Mouse (Mus musculus): ENCODE measurements around the gene Ndufaf3.

GRCm38 (mm10) chr9:108568511-108568921 lies 1.3 kb upstream of the Ndufaf3 start:
- no peak for TF ChIP-seq POLR2A (IDR thresholded peaks at IDR 0.05; ENCODE audit: borderline replicate concordance, extremely low read depth, insufficient read depth, insufficient read length, poor library complexity, severe bottlenecking)
- TF ChIP-seq CTCF (IDR thresholded peaks at IDR 0.05; ENCODE audit: borderline replicate concordance, extremely low read depth, insufficient read depth, insufficient read length): no peak
